Mouse (Mus musculus) layer of hippocampus, postnatal 14 days (tissue): ENCODE results near the gene Ddi2. TPM values are rescaled to one million over a fixed set of nuclear protein-coding genes. Genes with fewer than 3 reads are reported as not detected.
A peak's percentile ranks its signal among the peaks of the same experiment; 100 is the strongest.

Experiments
- DNase-seq, 2 experiments: peaks; one replicate each; pipeline ENCODE4 v3.0.0; 2021 to 2022; ENCODE audit warnings: low spot score in 2 of 2, mixed read lengths in 1 of 2
- total RNA-seq, 2 experiments: library from RNA; stranded (reverse); gene quantifications; 2 replicates each; pipeline ENCODE4 v1.2.3; 2021

Ddi2 gene
- total RNA-seq, 2 experiments from 2014 or later: 29.4 to 34.0 TPM

GRCm38 (mm10) chr4:141746578-141747346 is 23.5 kb upstream of the Ddi2 start, which contains the start of gene Agmat:
Gene Agmat, plus strand, starts transcription at chr4:141746672.
- no peak for DNase-seq

GRCm38 (mm10) chr4:141742381-141742780 is 19.2 kb upstream of the Ddi2 start:
- no peak for DNase-seq

GRCm38 (mm10) chr4:141741856-141742255 is 18.6 kb upstream of the Ddi2 start:
- DNase-seq: no peak

GRCm38 (mm10) chr4:141738015-141738414 is 14.8 kb upstream of the Ddi2 start:
- DNase-seq: no peak

- DNase-seq: no peak
Measured at GRCm38 (mm10) chr4:141736856-141737255, 13.6 kb upstream of the Ddi2 start.

GRCm38 (mm10) chr4:141735206-141735560 is 12.0 kb upstream of the Ddi2 start:
- DNase-seq: no peak

GRCm38 (mm10) chr4:141734446-141735205 is 11.4 kb upstream of the Ddi2 start:
- peak; percentile 88 to 95 for DNase-seq

GRCm38 (mm10) chr4:141731766-141732165 is 8.5 kb upstream of the Ddi2 start:
- DNase-seq: no peak

- DNase-seq: no peak
Measured at GRCm38 (mm10) chr4:141730401-141730800, 7.2 kb upstream of the Ddi2 start.

GRCm38 (mm10) chr4:141729266-141729665 is 6.0 kb upstream of the Ddi2 start:
- DNase-seq: no peak

GRCm38 (mm10) chr4:141725738-141726137 is 2.5 kb upstream of the Ddi2 start:
- no peak for DNase-seq

GRCm38 (mm10) chr4:141725277-141725676 is 2.1 kb upstream of the Ddi2 start:
- DNase-seq: no peak

- no peak for DNase-seq
Measured at GRCm38 (mm10) chr4:141724594-141724993, 1.4 kb upstream of the Ddi2 start.

GRCm38 (mm10) chr4:141723673-141724068 is 452 bp upstream of the Ddi2 start:
- no peak for DNase-seq

GRCm38 (mm10) chr4:141721961-141722360 is 1.3 kb downstream of the Ddi2 start:
- DNase-seq: no peak

- DNase-seq: no peak
Measured at GRCm38 (mm10) chr4:141720761-141721523, 2.3 kb downstream of the Ddi2 start.

- no peak for DNase-seq
Measured at GRCm38 (mm10) chr4:141719304-141719703, 3.9 kb downstream of the Ddi2 start.

GRCm38 (mm10) chr4:141717633-141718032 is 5.6 kb downstream of the Ddi2 start:
- DNase-seq: no peak

- no peak for DNase-seq
Measured at GRCm38 (mm10) chr4:141715027-141715426, 8.2 kb downstream of the Ddi2 start.

GRCm38 (mm10) chr4:141713598-141714142 is 9.5 kb downstream of the Ddi2 start:
- DNase-seq: no peak

- no peak for DNase-seq
Measured at GRCm38 (mm10) chr4:141711250-141711649, 12.0 kb downstream of the Ddi2 start.
